Mouse (Mus musculus) C2C12 (cell line): ENCODE results near the gene Uxs1.

Experiments
- CTCF ChIP-seq: IDR thresholded peaks from one replicate; pipeline ENCODE4 v1.5.1; 2011; ENCODE audit not compliant: control insufficient read depth, insufficient read depth, insufficient read length
- MAX ChIP-seq: IDR thresholded peaks from one replicate; pipeline ENCODE4 v1.6.1; 2011; ENCODE audit warnings: mild to moderate bottlenecking, control low read depth
- MYOD1 ChIP-seq: IDR thresholded peaks from one replicate; pipeline ENCODE4 v1.6.1; 2011; ENCODE audit warnings: low read depth; ENCODE audit not compliant: control insufficient read depth, insufficient read length
- MYOG ChIP-seq: IDR thresholded peaks from one replicate; pipeline ENCODE4 v1.6.1; 2011; ENCODE audit not compliant: control insufficient read depth, insufficient read length; ENCODE audit errors: extremely low read depth

GRCm38 (mm10) chr1:43818356-43818755, 9.2 kb downstream of the Uxs1 start:
- TF ChIP-seq MYOG (no peak), CTCF (no peak), MAX (no peak), MYOD1 (no peak)
